Mouse (Mus musculus) forebrain, embryonic 14.5 days (tissue): Measurements from ENCODE around the gene Rps27l. TPM values are rescaled to one million over a fixed set of nuclear protein-coding genes. Genes with fewer than 3 reads are reported as not detected.

ENCODE experiments used
- polyA plus RNA-seq: library from polyadenylated mRNA; unstranded; fragments of >200 nt; fragmentation: Nextera tagmentation; extraction: Ambion mirVana; gene quantifications from 2 replicates; pipeline ENCODE4 v1.2.1, GENCODE M21; 2014

The Rps27l gene
- polyA plus RNA-seq, 1 experiment from 2014 or later: 434 TPM

Other genes starting within 250 kb of the Rps27l start
- 2.6 and 3.3 TPM in 2 replicates for gene Car12, start 232.4 kb upstream of the Rps27l start, polyA plus RNA-seq
- gene Aph1b, start 150.6 kb upstream of the Rps27l start, polyA plus RNA-seq: 30.2 and 33.0 TPM in 2 replicates
- gene Gm10647, start 149.0 kb upstream of the Rps27l start, polyA plus RNA-seq: 0.08 and 0.23 TPM in 2 replicates
- gene Aph1c, start 111.4 kb upstream of the Rps27l start, polyA plus RNA-seq: 2.2 and 2.8 TPM in 2 replicates
- gene Rab8b, start 26.4 kb upstream of the Rps27l start, polyA plus RNA-seq: 15.3 and 22.4 TPM in 2 replicates
- 9.8 and 10.2 TPM in 2 replicates for gene Lactb, start 29.4 kb downstream of the Rps27l start, polyA plus RNA-seq
- gene Tpm1, start 103.3 kb downstream of the Rps27l start, polyA plus RNA-seq: 104 and 126 TPM in 2 replicates